Mouse (Mus musculus): ENCODE measurements around the gene Aimp2.

The Aimp2 gene

DNA sequence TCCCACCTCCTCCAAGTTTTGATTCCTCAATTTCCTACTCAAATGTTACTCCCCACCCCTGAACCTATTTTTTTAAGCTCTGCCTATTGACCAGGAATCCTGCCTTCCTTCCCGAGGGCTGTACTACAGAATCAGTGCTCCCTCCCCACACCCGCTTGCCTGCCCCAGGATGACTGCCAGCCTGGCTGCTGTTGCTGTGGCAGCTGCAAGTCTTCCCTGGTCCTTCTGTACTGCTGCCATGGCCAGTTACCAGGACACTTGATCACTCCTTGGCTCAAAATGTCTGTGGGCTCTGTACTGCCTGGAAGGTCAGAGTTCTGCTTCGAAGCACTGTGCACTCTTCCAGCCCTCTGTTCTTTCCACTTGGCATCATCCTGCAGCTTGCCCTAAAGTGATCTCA is 7.5 kb downstream of the Aimp2 start:
- DNase-seq (ENCODE audit: low spot score in 2 of 2): no peak

DNA sequence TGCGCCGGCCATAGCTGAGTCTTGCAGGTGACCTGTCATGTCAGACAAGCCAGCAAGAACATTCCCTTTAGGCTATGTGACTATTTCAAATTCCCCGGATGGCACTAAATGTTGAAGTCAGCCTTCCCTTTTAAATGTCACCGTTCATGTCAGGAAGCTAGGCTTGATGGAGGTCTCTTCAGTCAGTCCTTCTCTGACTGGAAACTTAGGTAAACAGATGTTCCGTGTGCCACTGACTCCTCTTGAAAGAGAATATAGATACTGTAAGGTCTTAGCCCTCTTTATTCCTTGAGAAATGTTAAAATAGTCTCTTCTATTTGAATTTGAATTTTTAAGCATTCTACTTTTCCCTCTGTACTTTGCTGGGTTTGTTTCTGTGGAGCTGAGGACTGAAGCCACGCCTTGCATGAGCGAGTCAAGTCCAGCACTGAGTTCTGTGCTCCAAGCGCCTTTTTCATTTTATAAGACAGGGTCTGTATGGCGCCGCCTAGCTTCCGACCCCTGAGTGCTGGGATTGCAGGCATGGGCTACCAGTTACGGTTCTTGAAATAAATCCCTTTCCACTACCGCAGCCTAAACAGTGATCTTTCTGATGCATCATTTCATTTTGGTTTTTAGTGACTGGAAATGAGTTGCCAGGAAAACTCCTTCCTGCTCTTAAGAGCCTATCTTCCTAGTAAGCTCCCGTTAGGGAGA is 11.9 kb downstream of the Aimp2 start, which contains the start of gene Ankrd61:
Ankrd61 (minus strand) TSS at position 51 of the 696 bp plus-strand sequence.
- DNase-seq (ENCODE audit: low spot score in 2 of 2): no peak

DNA sequence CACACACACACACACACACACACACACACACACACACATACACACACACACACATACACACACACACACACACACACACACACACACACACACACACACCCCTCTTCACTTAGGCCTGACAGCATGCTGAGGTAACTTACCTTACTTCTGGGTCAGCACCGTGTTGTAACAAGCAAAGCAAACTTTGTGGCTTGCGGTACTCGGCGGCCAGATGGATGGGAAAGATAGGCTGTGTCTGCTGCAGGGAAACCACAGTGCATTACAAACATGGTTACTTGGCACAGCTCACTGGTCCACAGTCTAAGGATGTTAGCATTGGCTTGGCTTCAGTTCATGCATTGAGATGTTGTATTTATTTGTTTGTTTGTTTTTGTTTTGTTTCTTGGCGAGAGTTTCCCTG is 16.3 kb downstream of the Aimp2 start:
- DNase-seq (ENCODE audit: low spot score in 2 of 2): peak; percentile 52 to 82

DNA sequence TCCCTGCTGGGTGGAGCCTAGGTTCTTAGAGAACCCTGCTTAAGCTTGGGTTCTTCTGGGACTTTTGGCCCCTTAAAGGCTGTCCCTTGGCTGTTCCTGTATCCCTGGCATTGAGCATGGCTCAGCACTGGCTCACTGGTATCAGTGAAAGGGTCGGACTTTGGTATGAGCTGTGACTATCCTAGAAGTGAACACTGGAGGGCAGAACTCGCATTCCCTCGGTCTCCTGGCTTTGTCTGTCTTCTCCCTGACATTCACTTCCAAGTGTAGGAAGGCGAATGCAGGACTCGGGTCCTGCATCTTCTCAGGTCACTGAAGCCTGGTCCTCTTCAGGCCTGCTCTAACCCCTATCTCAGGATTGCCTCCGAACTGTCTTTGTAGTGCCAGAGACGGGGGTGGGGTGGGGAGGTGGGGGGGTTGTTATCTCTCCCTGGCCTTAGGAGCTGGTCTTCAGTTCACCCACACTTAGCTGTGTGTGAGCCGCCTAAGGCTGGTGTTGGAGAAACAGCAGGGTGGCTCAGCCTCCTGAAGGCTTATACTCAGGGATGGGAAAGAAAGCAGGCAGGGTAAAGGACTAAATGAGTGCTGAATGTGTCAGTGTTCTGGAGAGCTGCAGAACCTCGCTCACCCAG is 17.3 kb downstream of the Aimp2 start:
- DNase-seq (ENCODE audit: low spot score in 2 of 2): no peak

DNA sequence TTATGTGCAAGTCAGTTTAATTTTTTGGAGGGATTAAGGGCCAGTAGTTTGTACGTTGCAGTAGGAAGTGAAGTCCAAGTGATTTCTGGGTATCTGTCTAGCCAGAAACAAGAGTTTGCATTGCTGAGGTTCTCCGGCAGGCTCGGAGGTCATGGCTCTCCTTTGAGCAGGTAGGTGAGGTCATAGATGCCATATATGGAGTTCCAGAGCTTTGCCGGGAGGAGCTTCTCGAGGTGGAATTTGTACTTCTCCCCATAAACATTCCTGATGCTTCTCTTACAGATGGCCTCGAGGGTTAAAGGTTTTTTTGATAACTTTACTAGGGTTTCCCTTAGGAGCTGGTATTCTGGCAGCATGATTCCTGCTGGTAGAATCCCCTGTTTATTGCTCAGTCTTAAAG is 18.9 kb downstream of the Aimp2 start:
- no peak for DNase-seq (ENCODE audit: low spot score in 2 of 2)

DNA sequence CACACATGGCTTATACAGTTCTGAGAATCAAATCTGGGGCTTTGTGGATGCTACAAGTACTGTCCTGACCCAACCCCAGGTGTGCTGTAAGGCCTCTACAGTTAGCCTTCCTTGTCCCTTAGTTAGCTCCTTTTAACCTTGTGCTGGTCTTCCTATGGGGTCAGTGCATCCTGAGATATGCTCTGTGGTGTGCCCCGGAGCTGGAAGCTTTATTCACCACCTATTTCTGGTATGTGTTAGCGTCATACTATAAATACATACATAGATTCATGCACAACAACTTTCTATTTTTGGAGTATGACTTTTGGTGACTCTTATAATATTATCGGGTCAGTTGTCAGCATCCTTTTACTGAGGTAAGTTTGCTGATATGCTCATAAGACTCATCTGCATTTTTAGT is 24.4 kb downstream of the Aimp2 start:
- no peak for DNase-seq (ENCODE audit: low spot score in 2 of 2)

DNA sequence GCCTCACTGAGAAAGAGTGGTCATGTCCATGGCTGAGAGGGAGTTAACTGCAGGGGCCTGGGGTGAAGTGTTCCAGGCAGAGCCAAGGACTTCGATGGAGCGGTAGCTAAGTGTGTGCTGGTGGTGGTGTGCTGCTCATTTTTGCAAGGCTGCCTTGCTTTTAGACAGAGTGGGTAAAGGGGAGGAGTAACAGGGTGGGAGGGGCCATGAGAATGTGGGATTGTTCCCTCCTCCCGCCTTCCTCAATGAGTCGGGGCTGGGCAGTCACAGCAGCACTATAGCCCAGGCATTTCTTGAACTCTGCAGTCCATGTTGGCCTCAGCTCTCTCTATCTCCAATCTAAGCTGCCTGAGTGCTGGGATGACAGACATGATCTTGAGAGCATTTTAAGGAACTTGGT is 35.1 kb downstream of the Aimp2 start:
- DNase-seq (ENCODE audit: low spot score in 2 of 2): no peak

DNA sequence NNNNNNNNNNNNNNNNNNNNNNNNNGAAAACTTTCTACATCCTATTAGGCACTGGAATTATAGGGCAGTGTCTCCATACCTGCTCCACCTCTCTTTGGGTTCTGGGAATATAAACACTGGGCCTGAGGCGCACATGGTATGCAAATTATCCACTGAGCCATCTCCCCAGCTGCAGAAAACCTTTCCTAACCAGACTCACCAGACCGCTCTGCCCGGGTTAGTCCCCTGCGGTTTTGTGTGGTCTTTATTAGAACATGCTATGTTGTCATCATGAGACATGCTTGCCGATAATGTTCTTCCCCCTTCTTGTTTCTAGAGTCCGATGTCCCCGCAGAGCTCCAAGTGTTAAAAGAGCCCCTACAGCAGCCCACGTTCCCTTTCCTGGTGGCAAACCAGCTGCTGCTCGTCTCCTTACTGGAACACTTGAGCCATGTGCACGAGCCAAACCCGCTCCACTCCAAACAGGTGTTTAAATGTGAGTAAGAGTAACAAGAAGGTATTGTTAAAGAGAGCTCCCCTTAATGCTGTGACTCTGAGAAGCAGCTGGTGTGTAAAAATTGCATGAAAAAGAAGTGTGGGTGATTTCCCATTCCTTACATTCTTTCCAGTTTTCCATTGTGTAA is 38.0 kb downstream of the Aimp2 start:
- DNase-seq (ENCODE audit: low spot score in 2 of 2): no peak

Data from urinary bladder, adult 18-20 months (tissue).